Mouse (Mus musculus): ENCODE measurements at regions not wholly inside any gene's neighbourhood (a gene's known extent, or its start where the extent isn't known, plus 50 kb on each side); places are given as distances from the start of the nearest gene placed in this dataset.

- DNase-seq = no peak
These were observed 184.8 kb upstream of the Ercc4 start for GRCm38 (mm10) chr16:12924668-12925067.

- no peak for DNase-seq
These were observed 183.6 kb upstream of the Ercc4 start for GRCm38 (mm10) chr16:12925931-12926330.

GRCm38 (mm10) chr16:12931111-12931510 is 178.4 kb upstream of the Ercc4 start:
- DNase-seq = no peak

DNA sequence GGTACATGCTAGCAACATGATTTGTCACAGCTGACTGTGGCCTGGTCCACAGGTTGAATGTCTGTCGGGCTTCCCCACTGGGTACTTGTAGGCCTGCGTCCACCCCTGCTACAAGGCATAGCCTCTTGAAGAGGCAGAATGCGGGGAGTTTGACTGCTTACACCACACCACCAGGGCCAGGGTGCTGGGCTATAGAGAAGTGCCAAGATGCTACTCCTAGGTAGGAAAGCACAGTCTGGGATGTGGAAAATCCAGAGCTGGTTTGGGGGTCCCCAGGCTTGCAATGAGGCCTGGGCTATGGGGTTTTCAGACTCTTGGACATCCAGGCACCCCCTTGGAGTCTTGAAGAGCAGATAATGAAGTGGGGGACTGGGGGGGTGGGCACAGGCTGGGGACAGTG is 176.5 kb upstream of the Ercc4 start:
- DNase-seq = no peak

DNA sequence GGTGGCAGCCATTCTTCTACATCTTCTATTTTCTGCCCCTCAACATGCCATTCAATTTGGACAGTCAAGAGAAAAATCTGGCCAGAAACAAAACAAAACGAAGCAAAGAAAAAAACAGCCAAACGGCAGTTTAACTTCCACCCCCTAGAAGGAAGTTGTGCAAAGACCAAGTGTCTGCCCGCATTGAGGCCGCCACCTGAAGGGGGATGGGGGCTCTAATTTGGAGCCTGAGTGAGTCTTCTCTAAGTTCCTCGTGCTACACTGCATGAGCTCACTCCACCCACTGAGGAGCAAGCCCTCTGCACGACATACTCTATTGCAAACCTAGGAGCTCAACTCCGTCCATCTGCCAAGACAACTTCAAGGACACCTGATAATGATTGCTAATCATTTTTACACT is 174.9 kb upstream of the Ercc4 start:
- no peak for DNase-seq

- DNase-seq = no peak
These were observed 174.2 kb upstream of the Ercc4 start for GRCm38 (mm10) chr16:12935266-12935665.

DNA sequence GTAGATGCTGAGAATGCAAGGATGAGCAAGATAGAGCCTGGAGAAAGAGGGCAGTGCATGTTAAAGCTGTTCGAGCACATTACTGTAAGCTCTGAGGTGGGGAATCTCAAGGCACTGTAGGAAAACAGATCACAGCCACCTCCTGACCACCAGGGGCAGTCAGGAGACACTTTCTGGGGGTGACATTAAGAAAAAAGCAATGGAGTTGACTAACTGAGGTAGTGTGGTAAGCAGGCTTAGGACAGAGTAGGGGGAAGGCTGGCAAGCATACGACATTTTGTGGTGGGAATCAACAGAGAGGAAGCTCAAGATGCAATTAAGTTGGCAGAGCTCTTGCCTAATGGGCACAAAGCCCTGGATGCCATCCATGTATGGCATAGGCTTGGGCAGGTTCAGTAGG is 172.9 kb upstream of the Ercc4 start:
- no peak for DNase-seq

DNA sequence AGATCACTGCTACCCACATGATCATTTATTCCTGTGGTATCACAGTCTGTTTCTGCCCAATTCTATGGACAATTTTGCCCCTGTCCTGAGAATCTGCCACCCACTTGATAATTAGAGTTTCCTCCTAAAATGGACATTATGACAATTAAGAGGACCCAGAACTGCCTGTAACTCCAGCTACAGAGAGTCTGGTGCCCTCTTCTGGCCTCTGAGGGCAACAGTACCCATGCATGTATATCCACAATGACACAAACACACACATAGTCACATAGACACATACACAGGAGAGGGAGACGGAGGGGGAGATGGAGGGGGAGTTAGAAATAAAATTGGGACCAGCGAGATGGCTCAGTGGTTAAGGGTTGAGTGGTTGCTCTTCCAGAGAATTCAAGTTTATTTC is 170.9 kb upstream of the Ercc4 start:
- no peak for DNase-seq

DNA sequence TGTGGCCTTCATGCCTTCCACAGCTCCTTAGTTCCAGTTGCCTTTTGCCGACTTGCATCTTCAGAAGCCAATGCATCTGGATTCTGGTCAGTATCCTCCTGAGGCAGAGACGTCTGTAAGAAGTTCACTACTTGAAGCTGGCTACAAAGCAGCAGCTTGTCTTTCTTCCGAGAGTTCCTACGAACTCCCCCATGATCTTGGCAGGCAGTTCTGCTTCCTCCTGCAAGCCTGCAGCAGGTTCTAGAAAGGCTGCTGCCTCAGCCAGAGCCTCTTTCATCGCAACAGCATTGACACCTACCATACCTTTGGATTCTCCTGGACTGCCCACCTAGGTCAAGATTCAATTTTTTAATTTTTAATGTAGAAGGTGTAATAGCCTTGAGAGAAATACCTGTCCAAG is 158.3 kb upstream of the Ercc4 start:
- no peak for DNase-seq

DNA sequence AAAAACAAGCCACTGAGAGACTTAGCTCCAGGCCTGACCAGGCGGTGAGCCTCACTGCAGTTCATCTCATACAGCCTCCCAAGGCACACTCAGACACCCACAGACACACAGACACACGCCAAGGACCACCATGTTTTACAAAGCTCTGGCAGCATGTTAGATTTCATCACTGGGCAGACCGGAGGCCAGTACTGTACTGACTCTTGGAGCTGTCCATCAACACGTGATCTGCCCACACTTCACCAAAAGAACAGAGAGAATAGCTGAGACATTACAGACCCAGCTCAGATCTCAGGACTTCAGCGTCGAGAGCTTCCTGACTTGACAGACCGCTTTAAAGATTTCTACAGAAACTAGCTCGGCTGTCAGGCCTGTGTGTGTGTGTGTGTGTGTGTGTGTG is 155.5 kb upstream of the Ercc4 start:
- DNase-seq = no peak

GRCm38 (mm10) chr16:12956416-12956815 is 153.1 kb upstream of the Ercc4 start:
- DNase-seq = no peak

DNA sequence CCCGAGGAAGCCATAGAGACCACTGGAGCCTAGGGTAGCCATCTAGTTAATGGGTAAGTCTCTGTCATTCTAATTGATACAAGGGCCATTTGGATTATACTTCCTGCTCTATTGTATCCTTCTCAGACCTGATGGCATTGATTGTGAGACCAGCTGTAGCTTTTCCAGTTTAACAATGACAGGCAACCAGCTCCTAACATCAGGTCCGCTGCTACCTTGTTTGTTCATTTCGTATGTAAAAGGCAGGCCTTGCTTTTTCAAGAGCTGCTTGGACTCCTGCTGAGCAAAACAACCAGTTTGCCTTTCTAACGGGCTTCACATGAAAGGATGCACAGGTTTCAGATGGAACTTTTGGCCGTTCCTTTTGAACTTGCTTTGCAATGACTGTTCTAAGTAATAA is 148.6 kb upstream of the Ercc4 start:
- no peak for DNase-seq

DNA sequence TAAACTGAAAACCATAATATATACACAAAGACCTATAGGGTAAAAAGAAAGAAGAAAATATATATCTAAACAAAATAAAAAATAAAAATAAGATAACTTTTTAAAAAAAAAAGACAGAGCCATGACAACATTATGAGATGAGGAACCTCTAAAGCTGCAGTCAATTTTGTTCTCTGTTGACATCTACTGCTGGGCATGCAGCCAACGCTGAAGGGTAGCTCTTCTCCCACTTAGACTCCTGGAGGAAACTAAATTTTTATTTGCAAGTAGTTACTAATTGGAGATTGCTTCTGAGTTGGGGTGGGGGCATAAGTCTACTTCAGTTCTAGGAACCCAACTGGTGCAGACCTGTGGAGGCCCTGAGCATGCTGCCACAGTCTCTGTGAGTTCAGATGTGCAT is 126.8 kb upstream of the Ercc4 start:
- DNase-seq = peak; percentile 13

GRCm38 (mm10) chr16:13001288-13001880 is 108.1 kb upstream of the Ercc4 start:
- DNase-seq = no peak

DNA sequence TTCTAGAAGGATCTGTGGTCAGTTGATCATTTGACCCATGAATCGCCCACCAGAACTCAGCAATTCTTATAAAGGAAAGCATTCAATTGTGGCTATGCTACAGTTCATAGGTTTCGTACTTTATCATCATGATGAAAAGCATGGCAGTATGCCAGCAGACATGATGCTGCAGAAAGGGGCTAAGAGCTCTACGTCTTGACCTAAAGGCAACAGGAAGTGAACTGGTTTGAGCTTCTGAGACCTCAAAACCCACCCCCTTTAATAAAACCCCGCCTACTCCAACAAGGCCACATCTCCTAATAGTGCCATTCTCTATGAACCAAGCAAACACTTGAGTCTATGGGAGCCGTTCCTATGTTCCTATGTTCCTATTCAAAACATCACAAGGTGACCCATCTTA is 96.6 kb upstream of the Ercc4 start:
- no peak for DNase-seq

- no peak for DNase-seq
These were observed 95.4 kb upstream of the Ercc4 start for GRCm38 (mm10) chr16:13013891-13014644.

DNA sequence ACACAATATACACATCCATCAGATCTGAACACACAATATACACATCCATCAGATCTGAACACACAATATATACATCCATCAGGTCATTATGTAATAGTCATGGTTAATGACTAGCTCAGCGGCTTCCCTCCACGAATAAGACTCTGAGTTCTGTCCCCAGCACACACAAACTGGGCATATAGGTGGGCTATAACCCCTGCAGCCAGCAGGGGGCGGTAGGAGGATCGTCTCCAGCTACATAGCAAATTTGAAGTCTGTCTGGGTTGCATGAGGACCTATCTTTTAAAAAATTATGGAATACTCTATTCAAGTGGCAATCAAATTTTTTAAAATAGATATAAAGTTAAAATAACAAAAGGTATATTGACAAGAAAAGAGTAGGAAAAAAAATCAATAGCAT is 86.6 kb upstream of the Ercc4 start:
- DNase-seq = peak; percentile 18

GRCm38 (mm10) chr16:13025393-13025792 is 84.1 kb upstream of the Ercc4 start:
- no peak for DNase-seq

GRCm38 (mm10) chr16:13034136-13034535 is 75.3 kb upstream of the Ercc4 start:
- no peak for DNase-seq

- DNase-seq = no peak
These were observed 72.9 kb upstream of the Ercc4 start for GRCm38 (mm10) chr16:13036596-13036995.

DNA sequence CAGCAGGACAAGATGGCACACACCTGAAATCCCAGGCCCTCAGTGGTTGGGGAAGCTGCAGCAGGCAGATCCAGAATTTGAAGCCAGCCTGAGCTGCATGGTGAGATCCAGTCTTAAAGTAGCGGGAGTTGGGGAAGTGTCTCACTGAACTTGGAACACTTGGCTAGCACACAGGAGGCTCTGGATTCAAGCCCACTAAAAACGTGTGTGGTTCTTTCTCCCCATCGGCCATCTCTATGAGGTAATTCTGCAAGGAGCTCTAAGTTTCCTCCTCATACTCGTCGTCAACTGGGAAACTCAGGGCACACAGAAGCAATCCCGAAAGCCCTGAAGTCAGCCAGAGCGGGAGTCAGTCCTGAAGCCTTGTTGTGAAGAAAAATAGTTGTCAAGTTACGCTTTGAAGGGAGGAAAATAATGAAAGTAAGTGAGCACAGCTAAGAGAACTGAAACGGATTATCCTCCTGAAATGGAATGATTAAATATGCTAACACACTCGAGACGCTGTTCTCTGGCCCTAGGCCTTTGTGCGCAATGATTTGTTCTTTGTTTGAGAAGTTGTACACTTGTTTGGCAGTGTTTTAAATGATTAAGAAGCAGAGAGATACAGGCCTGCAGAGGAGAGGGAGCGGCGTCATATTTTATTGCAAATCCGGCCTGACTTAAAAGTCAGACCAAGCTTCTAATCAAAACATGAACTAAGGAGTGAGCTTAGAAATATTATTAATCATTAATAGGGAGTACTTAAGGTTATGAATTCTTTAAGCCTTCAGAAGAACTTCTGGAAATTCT is 69.0 kb upstream of the Ercc4 start:
- DNase-seq = peak; percentile 10

DNA sequence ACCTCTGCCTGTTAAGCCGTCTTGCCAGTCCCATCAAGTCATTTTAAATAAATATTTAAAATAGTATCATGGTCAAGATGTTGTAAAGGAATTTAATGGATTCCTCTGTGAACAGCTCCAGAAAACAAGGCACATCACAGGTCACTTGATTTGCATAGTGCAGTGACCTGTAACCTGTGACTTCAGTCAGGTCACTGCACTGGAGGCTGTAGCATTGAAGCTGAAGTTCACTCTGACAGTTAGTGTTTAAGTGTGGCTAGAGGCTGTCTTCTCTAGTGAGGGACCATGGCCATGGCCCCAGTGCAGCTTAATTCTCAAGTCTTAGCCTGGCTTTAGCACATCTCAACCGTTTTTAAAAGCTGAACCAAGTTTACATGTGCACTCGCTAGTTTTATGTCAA is 68.1 kb upstream of the Ercc4 start:
- DNase-seq = no peak

DNA sequence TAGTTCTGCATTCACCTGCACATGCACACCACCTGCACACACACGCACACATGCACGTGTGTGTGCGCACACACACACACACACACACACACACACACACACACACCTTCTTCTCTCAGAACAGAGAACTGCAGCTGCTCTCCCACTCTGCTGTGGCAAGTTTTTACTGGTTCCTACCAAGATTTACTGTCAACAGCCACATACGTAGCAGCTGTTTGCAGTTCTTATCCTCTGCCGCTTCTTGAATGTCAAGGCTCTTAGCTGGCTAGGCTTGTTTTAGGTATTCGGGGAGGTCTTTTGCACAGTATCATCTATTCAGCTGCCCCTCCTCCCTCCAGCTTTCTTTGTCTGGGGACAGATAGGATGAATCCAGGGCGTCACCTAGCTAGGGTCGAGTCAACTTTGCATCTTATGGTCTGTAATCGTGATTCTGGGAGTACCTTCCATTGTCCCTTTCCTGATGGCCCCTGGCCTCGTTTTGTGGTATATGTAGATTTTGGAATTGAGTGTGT is 64.3 kb upstream of the Ercc4 start:
- DNase-seq = no peak
